ENCODE assay signal across 8 mouse cellular contexts in the genomic region with DNA sequence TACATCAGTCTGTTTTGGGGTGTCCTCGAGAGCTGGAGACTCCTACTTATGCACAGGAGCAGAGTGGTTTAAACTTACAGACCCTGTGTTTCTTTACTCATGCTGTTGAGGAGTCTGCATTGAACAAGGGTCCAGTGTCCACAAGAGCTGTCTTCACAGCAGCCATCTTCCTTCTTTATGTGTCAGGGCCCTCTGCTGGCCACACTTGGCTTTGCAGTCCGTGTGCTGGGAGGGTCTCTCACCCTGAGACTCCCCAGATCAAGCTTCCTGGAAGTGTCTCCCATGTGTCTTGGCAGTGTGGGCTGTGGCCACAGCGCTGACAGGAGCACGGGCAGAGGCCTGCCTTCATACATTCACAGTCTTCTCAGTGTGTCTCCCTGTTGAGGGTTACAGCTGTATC. TPM values are rescaled to one million over a fixed set of nuclear protein-coding genes. Genes with fewer than 3 reads are reported as not detected.
A peak's percentile ranks its signal among the peaks of the same experiment; 100 is the strongest.
DNase-seq lines count a peak whose midpoint lies in the region; ATAC-seq and TF ChIP-seq lines count a peak whose summit lies in the region.

No protein-coding gene starts in this region.

- no peak for TF ChIP-seq EP300 in stomach, postnatal 0 days (optimal IDR thresholded peaks at IDR 0.05)

- 21% methylated on average over 4 of the region's 4 CpGs for WGBS in lung, adult 2 months
- WGBS in stomach, postnatal 0 days, result 26% methylated on average over 4 of the region's 4 CpGs

- H3K27me3 ChIP-seq in G1E (ENCODE audit: insufficient read depth, low read length), result no peaks in the 10 kb centered on the region
- H3K27me3 ChIP-seq in stomach, postnatal 0 days (ENCODE audit: control insufficient read depth, insufficient read depth, low read length), result no peaks in the 10 kb centered on the region

- H3K4me1 ChIP-seq in G1E (ENCODE audit: insufficient read depth, low read depth, low read length), result no peaks in the 10 kb centered on the region
- H3K4me1 ChIP-seq in lung, adult 2 months (ENCODE audit: control insufficient read depth, insufficient read depth, low read length), result no peaks in the 10 kb centered on the region
- H3K4me1 ChIP-seq in stomach, postnatal 0 days (replicated peaks; ENCODE audit: control insufficient read depth, insufficient read depth), result no peaks in the 10 kb centered on the region

- no peak for TF ChIP-seq POLR2A in lung, adult 2 months (IDR thresholded peaks at IDR 0.05; ENCODE audit: borderline replicate concordance, extremely low read depth, low read depth, low read length)

- TF ChIP-seq CTCF in G1E (IDR thresholded peaks at IDR 0.05; ENCODE audit: low read depth, low read length), result peak; percentile 74
- TF ChIP-seq CTCF in lung, adult 2 months (IDR thresholded peaks at IDR 0.05; ENCODE audit: insufficient read depth, low read length), result peak; percentile 70
- peak; percentile 84 for TF ChIP-seq CTCF in stomach, postnatal 0 days (IDR thresholded peaks at IDR 0.05; ENCODE audit: low read depth)

- no peak overlapping the region for H3K9ac ChIP-seq in stomach, postnatal 0 days (ENCODE audit: low read length)

- peak; percentile 49 to 55 for DNase-seq in layer of hippocampus, postnatal 10 days (ENCODE audit: low spot score in 2 of 2)
- no peak for DNase-seq in layer of hippocampus, adult 9-11 months
- DNase-seq in G1E (ENCODE audit: low spot score), result peak; percentile 11
- DNase-seq in adrenal gland, postnatal 25 days, result peak; percentile 32
- peak; percentile 20 to 39 for DNase-seq in heart, postnatal 36 days
- DNase-seq in lung, adult 2 months, result peak; percentile 18
- DNase-seq in stomach, postnatal 0 days (ENCODE audit: low spot score), result peak; percentile 28

- H3K4me2 ChIP-seq in stomach, postnatal 0 days (replicated peaks; ENCODE audit: low read depth), result no peak overlapping the region

- H3K9me3 ChIP-seq in G1E (replicated peaks), result no peaks in the 10 kb centered on the region
- no peaks in the 10 kb centered on the region for H3K9me3 ChIP-seq in stomach, postnatal 0 days (ENCODE audit: control insufficient read depth, low read length)

- no peak for ATAC-seq in G1E (ENCODE audit: extremely low read depth, insufficient number of reproducible peaks, low FRiP score, poor library complexity, severe bottlenecking)
- no peak for ATAC-seq in stomach, postnatal 0 days (ENCODE audit: low FRiP score, low TSS enrichment)
- ATAC-seq in cerebellum, adult (ENCODE audit: insufficient number of reproducible peaks, low FRiP score, low TSS enrichment), result no peak

- no peak overlapping the region for H3K27ac ChIP-seq in stomach, postnatal 0 days (replicated peaks)

- H3K4me3 ChIP-seq in G1E (ENCODE audit: low read depth, low read length), result no peak overlapping the region
- H3K4me3 ChIP-seq in lung, adult 2 months (replicated peaks; ENCODE audit: extremely low read depth, low read depth, low read length), result no peak overlapping the region
- no peak overlapping the region for H3K4me3 ChIP-seq in stomach, postnatal 0 days (ENCODE audit: low read depth, low read length)

- H3K36me3 ChIP-seq in G1E (replicated peaks), result peaks cover 14% of the 10 kb centered on the region
- peaks cover 2% of the 10 kb centered on the region; the same call in 1 of the 2 replicates for H3K36me3 ChIP-seq in stomach, postnatal 0 days (ENCODE audit: control insufficient read depth, insufficient read depth, low read length)

- intact Hi-C loops in heart, postnatal 36 days (cut with DNase I), result loop anchor here (1.0 to 5.0 kb wide), 2 partner anchors 47 to 124 kb away; a partner anchor contains a TSS

RNA-seq across cellular contexts. Expression of a gene that starts 48.0 kb away (rescaled TPM):
- 10 to 100 TPM; 19.1 to 21.8 TPM for total RNA-seq in layer of hippocampus, postnatal 10 days (2021)
- total RNA-seq in G1E (2014; fragmentation: Nextera tagmentation) (18.7 and 24.2 TPM in 2 replicates), G1E (2017) (14.0 and 16.0 TPM in 2 replicates)
- 3.7 and 4.8 TPM in 2 replicates for polyA plus RNA-seq in G1E (2012)
- 36.4 and 37.6 TPM in 2 replicates for total RNA-seq in adrenal gland, postnatal 25 days (2021)
- total RNA-seq in heart, postnatal 36 days (2021), result 1 to 10 TPM; 9.0 to 9.4 TPM
- polyA plus RNA-seq in lung, adult 2 months (2012; rRNA removed), result 15.7 and 22.0 TPM in 2 replicates
- polyA plus RNA-seq in stomach, postnatal 0 days (2015; fragmentation: Nextera tagmentation; extraction: Ambion mirVana), result 6.8 and 7.8 TPM in 2 replicates
